Mouse (Mus musculus): ENCODE measurements around the gene Cerkl. TPM values are rescaled to one million over a fixed set of nuclear protein-coding genes. Genes with fewer than 3 reads are reported as not detected.

The Cerkl gene
- total and polyA plus RNA-seq, 3 experiments, result 3.5 to 7.4 TPM; not detected in 1

DNA sequence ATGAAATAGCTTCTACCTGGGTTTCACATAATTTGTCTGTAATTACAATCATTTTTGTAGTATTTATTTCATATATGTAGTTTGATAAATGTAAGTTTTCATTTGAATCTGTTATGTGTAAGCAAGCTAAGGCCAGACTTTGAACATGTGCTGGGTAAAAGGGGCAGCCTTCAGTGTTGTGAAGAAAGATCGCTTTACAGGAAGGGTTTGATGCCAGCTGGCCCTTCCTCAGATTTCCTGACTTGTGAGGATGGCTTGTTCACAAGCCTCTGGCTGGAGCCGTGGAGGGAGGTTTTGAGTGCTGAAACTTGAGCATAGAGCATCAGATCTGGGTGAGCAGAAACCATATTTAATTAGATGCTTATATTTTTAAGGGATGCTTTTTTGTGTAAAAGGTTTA, 128.5 kb downstream of the Cerkl start:
- Histone ChIP-seq H3K27ac (ENCODE audit: control insufficient read depth, low read depth, low read length) (no peak overlapping the region), H3K4me3 (ENCODE audit: control insufficient read depth in 1 of 2, insufficient read depth in 1 of 2, low read depth in 2 of 2, low read length in 2 of 2) (no peak overlapping the region), H3K27me3 (ENCODE audit: control insufficient read depth in 1 of 2, insufficient read depth in 2 of 2, low read length in 2 of 2) (no peaks in the 10 kb centered on the region), H3K4me1 (ENCODE audit: control insufficient read depth in 1 of 2, insufficient read depth in 2 of 2, low read length in 2 of 2) (no peaks in the 10 kb centered on the region), H3K36me3 (ENCODE audit: control insufficient read depth in 1 of 2, insufficient read depth in 2 of 2, low read length in 2 of 2) (peaks cover 0 to 42% of the 10 kb centered on the region in 2 experiments; a peak in 3 of 4 replicates), H3K79me2 (ENCODE audit: control insufficient read depth, insufficient read depth, low read length, poor library complexity) (no peaks in the 10 kb centered on the region), H3K9me3 (replicated peaks; ENCODE audit: insufficient read depth, low read length) (no peaks in the 10 kb centered on the region), H3K9ac (ENCODE audit: control insufficient read depth, low read depth, low read length, poor library complexity, severe bottlenecking) (no peak overlapping the region)
- no peak for TF ChIP-seq TCF12 (IDR thresholded peaks at IDR 0.05; ENCODE audit: low read depth, low read length)
- TF ChIP-seq SMC3 (IDR thresholded peaks at IDR 0.05; ENCODE audit: low read depth, low read length), result no peak
- TF ChIP-seq ZNF384 (IDR thresholded peaks at IDR 0.05; ENCODE audit: low read depth, low read length), result no peak
- no peak for TF ChIP-seq JUND (IDR thresholded peaks at IDR 0.05; ENCODE audit: low read depth, low read length)
- TF ChIP-seq MAZ (IDR thresholded peaks at IDR 0.05; ENCODE audit: low read depth, low read length), result no peak
- TF ChIP-seq GATA1 (IDR thresholded peaks at IDR 0.05; ENCODE audit: low read depth, low read length), result no peak
- no peak for TF ChIP-seq MAX (IDR thresholded peaks at IDR 0.05; ENCODE audit: low read length)
- TF ChIP-seq TAL1 (IDR thresholded peaks at IDR 0.05; ENCODE audit: low read length), result no peak
- no peak for TF ChIP-seq NRF1 (IDR thresholded peaks at IDR 0.05; ENCODE audit: insufficient read depth, low read depth, low read length, poor library complexity, severe bottlenecking)
- TF ChIP-seq KAT2A (conservative IDR thresholded peaks at IDR 0.05; ENCODE audit: low read depth, low read length), result no peak
- TF ChIP-seq SIN3A (IDR thresholded peaks at IDR 0.05; ENCODE audit: low read length), result no peak
- no peak for TF ChIP-seq MXI1 (IDR thresholded peaks at IDR 0.05; ENCODE audit: low read depth, low read length)
- no peak for TF ChIP-seq GABPA (IDR thresholded peaks at IDR 0.05; ENCODE audit: low read depth, low read length)
- no peak for TF ChIP-seq CHD2 (IDR thresholded peaks at IDR 0.05; ENCODE audit: low read length)
- no peak for TF ChIP-seq POLR2A (IDR thresholded peaks at IDR 0.05; ENCODE audit: control insufficient read depth in 1 of 2, insufficient read depth in 1 of 2, low read depth in 1 of 2, low read length in 2 of 2, poor library complexity in 1 of 2)
- TF ChIP-seq NELFE (IDR thresholded peaks at IDR 0.05; ENCODE audit: low read depth, low read length), result no peak
- no peak for TF ChIP-seq ZKSCAN1 (IDR thresholded peaks at IDR 0.05; ENCODE audit: low read depth, low read length)
- no peak for TF ChIP-seq MYB (IDR thresholded peaks at IDR 0.05; ENCODE audit: low read depth, low read length)
- DNase-seq (ENCODE audit: low read depth, low spot score), result no peak

DNA sequence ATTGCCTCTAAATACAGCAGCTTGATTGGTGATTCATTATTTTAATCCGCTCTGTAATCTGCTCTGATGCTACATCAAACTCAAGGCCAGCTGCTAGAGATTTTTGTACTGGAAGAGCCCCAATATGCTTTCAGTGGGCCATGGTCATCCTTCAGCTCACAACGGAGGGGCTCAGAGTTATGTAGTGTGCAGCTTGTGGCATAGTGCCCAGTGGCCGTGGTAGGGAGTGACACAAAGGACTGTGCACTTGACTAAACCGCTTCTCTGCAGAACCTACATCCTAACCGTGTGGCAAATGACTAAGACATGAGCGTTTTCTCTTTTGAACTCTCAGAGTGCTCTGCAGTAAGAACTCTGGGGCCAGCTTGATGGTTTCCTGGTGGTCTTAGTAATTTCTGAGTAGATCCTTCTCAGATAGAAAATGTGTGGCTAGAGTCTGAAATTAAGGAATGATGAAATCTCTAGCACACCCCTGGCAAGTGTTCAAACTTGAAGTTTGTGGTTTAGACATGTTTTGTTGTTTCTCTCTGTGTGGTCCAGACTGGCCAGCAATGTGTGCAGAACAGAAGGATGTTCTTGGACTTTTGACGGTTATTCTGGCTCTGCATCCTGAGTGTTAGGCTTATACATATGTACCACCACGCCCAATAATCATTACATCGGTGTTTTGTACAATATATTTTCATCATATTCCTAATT, 140.3 kb downstream of the Cerkl start:
- Histone ChIP-seq H3K4me1 (ENCODE audit: control insufficient read depth in 1 of 2, insufficient read depth in 2 of 2, low read length in 2 of 2) (no peaks in the 10 kb centered on the region), H3K9me3 (replicated peaks; ENCODE audit: insufficient read depth, low read length) (no peaks in the 10 kb centered on the region), H3K27ac (ENCODE audit: control insufficient read depth, low read depth, low read length) (no peak overlapping the region), H3K79me2 (ENCODE audit: control insufficient read depth, insufficient read depth, low read length, poor library complexity) (no peaks in the 10 kb centered on the region), H3K27me3 (ENCODE audit: control insufficient read depth in 1 of 2, insufficient read depth in 2 of 2, low read length in 2 of 2) (no peaks in the 10 kb centered on the region), H3K4me3 (ENCODE audit: control insufficient read depth in 1 of 2, insufficient read depth in 1 of 2, low read depth in 2 of 2, low read length in 2 of 2) (no peak overlapping the region), H3K9ac (ENCODE audit: control insufficient read depth, low read depth, low read length, poor library complexity, severe bottlenecking) (no peak overlapping the region), H3K36me3 (ENCODE audit: control insufficient read depth in 1 of 2, insufficient read depth in 2 of 2, low read length in 2 of 2) (peaks cover 0 to 62% of the 10 kb centered on the region in 2 experiments; a peak in 3 of 4 replicates)
- no peak for DNase-seq (ENCODE audit: low read depth, low spot score)
- TF ChIP-seq SMC3 (IDR thresholded peaks at IDR 0.05; ENCODE audit: low read depth, low read length) (no peak), POLR2A (IDR thresholded peaks at IDR 0.05; ENCODE audit: control insufficient read depth in 1 of 2, insufficient read depth in 1 of 2, low read depth in 1 of 2, low read length in 2 of 2, poor library complexity in 1 of 2) (no peak), ELF1 (IDR thresholded peaks at IDR 0.05; ENCODE audit: low read depth, low read length) (no peak), ZNF384 (IDR thresholded peaks at IDR 0.05; ENCODE audit: low read depth, low read length) (no peak), ZC3H11A (IDR thresholded peaks at IDR 0.05; ENCODE audit: low read depth, low read length) (no peak), MEF2A (IDR thresholded peaks at IDR 0.05; ENCODE audit: extremely low read depth, insufficient replicate concordance, low read depth, low read length, poor library complexity, severe bottlenecking) (no peak), KAT2A (conservative IDR thresholded peaks at IDR 0.05; ENCODE audit: low read depth, low read length) (no peak), MAX (IDR thresholded peaks at IDR 0.05; ENCODE audit: low read length) (no peak), CTCF (IDR thresholded peaks at IDR 0.05 in 2 of 3, conservative IDR thresholded peaks at IDR 0.05 in 1 of 3; ENCODE audit: control insufficient read depth in 1 of 3, insufficient read depth in 1 of 3, low read depth in 2 of 3, low read length in 3 of 3, poor library complexity in 1 of 3, severe bottlenecking in 1 of 3) (no peak), CHD1 (IDR thresholded peaks at IDR 0.05; ENCODE audit: low read depth, low read length) (no peak), JUND (IDR thresholded peaks at IDR 0.05; ENCODE audit: low read depth, low read length) (no peak), MXI1 (IDR thresholded peaks at IDR 0.05; ENCODE audit: low read depth, low read length) (no peak)
